Mouse (Mus musculus): Measurements from ENCODE around the gene Abcg2.

Abcg2 gene

DNA sequence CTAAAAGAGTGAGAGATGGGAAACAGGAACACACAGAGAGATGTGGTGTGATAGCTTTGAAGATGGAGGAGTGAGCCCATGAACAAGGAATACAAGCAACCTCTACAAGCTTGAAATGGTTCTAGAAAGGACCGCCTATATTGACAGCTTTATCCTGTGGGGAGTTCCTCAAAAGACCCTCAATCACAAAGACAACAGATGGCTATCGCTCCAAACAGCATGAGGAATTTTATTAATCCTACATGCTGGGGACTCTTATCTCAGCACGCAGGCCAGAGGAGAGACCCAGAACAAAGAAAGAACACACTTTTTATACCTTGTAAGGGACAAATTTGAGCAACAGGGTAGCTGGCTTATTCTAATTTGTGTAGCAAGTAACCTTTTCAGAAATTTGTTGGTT is 48.1 kb downstream of the Abcg2 start:
- in situ Hi-C loops (cut with MseI, MboI) = loop anchor here in 1 of 2 experiments (25.0 kb wide), 1 partner anchor 555 kb away; no protein-coding TSS in a partner anchor

DNA sequence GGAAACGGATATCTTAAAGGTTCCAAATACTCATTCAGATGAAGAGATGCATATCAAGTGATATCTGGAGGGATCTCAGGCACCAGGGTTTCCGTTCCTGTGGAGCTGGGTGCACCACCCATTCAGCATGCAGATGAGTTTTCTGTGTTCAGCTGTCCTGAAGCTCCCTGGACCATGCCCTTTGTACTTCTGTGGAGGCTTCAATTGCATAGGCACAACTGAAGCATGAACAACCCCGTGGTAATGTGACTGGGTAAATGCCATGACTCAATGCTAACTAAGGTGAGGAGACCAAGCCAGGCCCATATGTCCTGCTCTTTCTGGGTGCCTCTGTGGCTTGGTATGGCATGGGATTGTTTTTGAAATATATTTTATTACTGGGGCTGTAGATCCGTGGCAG is 49.4 kb downstream of the Abcg2 start:
- in situ Hi-C loops (cut with MseI, MboI) = loop anchor here in 1 of 2 experiments (25.0 kb wide), 1 partner anchor 554 kb away; no protein-coding TSS in a partner anchor

DNA sequence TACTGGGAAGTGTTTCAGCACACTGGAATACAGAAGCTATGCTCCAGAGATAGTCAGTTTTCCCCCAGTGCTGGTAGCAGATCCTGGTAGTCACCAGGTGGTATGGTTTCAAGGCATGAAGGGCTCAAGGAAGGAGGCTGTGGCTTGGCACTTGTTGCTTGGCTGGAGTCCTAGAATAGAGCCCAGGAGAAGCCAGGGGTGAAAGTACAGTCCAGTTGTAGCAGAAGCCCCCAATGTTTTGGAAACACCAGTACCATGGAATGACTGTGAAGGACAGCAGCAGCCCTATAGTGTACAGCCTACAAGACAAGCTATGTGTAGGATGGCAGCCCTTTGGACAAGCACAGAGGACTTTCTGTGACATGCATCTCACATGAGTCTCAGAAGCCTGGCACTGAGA is 54.2 kb downstream of the Abcg2 start:
- in situ Hi-C loops (cut with MseI, MboI) = loop anchor here in 1 of 2 experiments (25.0 kb wide), 1 partner anchor 549 kb away; no protein-coding TSS in a partner anchor

DNA sequence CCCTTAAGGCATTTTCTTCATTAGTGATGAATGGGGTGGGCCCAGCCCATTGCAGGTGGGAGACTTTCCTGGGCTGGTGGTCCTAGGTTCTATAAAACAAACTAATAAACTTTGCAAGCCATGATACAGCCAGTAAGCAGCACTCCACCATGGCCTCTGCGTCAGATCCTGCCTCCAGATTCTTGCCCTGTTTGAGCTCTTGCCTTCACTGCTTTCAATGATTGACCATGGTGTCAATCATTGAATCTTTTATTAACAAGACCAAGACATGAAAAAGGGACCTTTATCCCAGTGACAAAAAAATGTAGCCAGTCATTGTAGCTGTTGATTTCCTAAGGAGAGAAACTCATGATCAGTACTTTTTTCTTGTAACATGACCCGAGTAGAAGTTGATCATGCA is 55.1 kb downstream of the Abcg2 start:
- in situ Hi-C loops (cut with MseI, MboI) = loop anchor here in 1 of 2 experiments (25.0 kb wide), 1 partner anchor 548 kb away; no protein-coding TSS in a partner anchor

DNA sequence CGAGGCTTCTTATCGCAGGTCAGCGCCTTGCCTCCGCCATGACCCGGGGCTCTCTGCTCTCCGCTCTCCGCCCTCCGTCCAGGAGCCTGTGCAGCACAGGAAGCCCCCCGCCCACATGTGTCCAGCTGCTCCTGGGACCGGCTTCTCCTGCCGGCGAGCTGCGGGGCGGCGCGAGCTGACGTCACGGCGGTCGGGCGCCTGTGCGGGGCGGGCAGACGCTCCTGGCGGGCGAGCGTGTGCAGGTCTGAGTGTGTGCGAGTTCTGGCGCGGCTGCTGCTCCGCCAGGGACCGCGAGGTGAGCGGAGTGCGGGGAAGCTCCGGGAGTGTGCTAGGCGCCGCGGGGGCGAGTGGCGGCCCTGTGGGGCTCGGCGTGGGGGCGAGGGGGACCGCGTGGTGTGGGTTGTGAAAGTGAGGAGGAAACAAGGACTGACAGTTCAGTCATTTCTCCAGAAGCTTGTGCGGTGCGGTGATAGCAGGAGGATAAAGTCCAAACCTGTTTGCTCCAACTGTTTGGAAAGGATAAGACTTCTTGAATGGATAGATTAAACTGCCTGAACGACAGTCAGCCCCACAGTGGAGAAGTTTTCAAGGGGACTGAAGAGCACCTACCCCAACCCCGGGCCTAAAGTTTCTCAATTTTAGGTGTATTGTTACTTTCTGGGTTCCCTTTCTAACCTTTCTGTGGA is 56.2 kb downstream of the Abcg2 start:
- in situ Hi-C loops (cut with MseI, MboI) = loop anchor here in 1 of 2 experiments (25.0 kb wide), 1 partner anchor 547 kb away; no protein-coding TSS in a partner anchor

DNA sequence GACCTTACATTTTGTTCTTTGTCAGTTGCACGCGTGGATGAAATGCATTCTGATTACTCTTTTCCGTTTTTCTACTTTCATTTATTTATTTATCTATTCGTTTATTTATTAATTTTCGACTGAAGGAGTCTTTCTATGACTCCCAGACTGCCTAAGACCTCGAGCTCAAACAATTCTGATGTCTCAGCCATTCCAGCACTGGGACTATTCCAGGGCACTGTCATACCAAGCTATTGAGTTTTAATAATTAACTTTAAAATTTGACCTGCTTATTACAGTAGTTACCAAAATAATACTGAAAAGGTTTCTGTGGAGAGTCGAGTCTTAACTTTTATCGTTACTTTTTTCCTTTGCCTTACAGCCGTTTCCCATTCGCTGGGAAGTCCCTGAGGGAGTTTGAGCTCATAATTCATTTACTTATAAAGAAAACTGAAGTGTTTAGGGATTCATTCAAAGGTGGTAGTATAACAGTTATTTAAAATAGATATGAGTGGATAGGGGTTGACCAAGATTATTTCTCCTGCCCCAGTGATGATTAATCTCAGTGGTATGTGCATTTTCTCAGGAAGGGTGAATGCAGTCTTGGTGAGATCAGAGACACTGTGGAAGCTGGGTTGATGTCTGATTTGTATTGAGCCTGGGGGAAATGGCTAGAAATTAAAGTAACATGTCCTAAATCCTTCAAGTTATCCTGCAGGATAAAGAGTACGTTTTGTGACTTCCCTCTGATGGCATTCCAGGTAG is 56.9 kb downstream of the Abcg2 start:
- in situ Hi-C loops (cut with MseI, MboI) = loop anchor here in 1 of 2 experiments (25.0 kb wide), 1 partner anchor 546 kb away; no protein-coding TSS in a partner anchor

DNA sequence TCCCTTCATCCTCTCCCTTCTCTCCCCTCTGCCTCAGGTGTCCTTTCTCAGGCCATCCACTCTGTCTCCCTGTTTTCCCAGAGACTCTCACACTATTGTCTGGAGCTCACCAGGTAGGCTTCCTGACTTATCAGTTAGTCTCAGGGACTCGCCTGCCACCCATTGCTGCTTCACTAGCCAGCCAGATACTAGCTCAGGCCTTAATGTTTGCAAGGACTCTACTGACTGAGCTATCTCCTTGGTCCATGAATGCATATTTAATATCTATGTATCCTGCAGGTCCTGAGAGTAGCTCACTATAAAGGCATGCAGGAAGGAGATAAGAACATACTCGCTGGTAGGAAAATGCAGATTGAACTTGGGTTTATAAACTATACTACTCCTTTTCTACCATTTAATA is 57.9 kb downstream of the Abcg2 start:
- in situ Hi-C loops (cut with MseI, MboI) = loop anchor here in 1 of 2 experiments (25.0 kb wide), 1 partner anchor 545 kb away; no protein-coding TSS in a partner anchor

DNA sequence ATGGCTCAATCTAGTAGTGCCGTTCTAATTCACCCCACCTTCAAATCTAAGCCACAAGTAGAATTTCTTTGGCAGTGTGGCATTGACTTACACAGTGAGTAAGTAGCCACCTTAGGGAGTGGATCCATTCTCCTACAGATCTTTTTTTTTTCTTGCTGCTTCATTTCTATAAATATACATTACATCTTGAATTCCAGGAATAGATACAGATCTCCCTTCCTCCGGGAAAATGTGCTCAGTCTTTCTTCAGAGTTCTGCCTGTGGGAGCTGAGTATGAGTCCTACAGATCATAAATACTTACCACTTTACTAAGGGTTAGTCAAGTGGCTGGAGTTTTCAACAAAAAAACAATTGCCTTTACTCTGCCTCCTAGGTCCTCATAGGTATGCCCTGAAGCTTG is 60.3 kb downstream of the Abcg2 start:
- in situ Hi-C loops (cut with MseI, MboI) = loop anchor here in 1 of 2 experiments (25.0 kb wide), 1 partner anchor 543 kb away; no protein-coding TSS in a partner anchor

DNA sequence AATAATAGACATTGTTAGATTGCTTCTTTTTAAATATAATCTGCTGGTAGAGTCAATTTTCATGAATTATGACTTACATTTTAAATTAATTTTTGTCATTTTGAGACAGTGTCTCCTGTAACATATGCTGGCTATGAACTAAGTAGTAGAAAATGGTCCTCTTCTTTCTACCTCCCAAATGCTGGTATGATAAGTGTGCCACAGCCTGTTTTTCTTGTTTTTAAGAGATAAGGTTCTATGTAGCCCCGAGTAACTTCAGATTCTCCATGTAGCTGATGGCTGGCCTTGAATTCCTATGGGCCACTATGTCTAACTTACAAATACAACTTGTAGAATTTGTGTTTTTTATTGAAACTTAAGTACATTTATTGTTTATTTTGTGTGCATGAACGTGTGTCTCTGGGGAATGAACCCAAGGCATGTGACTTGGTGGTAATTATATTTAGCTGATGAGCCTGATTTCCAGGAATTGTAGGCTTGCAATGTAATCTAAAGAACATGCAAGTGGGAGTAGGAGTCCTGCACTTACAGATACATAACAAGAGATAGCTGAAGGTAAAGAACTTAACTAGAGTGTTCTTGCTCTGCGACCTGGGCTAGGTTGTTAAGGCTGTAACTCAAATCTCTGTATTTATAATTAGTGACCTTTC is 63.9 kb downstream of the Abcg2 start:
- in situ Hi-C loops (cut with MseI, MboI) = loop anchor here in 1 of 2 experiments (25.0 kb wide), 1 partner anchor 539 kb away; no protein-coding TSS in a partner anchor

DNA sequence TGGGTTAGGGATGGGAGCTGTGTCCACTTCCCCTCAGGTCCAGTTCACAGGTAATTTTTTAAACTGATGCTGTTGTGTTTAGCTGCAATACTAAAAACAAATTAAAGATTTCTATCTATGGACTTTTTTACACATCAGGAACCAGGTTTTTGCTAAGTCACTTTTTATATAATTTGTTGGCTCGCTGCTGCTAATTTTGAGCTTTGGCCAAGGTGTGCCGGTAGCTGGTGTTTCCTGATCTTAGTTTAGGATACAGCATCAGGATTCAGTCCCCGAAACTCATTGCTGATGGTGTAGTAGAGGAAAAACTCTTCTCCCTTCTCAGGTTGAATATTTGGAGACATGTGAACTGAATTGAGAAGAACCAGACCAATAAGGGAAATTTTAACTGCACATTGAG is 65.8 kb downstream of the Abcg2 start:
- in situ Hi-C loops (cut with MseI, MboI) = no loop called here

DNA sequence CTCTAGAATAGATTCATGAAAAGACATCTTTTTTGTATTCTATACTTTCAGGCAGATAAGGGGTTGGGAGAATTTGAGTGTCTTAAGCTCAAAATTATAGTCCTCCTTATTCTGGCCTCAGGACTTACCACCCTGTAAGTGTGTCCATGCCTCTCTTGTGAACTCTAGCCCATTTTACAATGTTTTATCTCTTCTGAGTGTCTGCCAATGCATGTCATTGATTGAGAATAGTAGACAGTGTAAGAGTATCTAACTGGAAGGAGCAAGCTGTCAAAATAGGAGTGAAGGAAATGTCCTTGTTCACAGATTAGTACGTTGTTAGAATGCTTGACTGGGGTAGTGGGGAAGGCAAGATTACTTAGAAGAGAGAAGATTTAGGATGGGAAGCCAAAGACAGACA is 66.7 kb downstream of the Abcg2 start:
- in situ Hi-C loops (cut with MseI, MboI) = no loop called here

DNA sequence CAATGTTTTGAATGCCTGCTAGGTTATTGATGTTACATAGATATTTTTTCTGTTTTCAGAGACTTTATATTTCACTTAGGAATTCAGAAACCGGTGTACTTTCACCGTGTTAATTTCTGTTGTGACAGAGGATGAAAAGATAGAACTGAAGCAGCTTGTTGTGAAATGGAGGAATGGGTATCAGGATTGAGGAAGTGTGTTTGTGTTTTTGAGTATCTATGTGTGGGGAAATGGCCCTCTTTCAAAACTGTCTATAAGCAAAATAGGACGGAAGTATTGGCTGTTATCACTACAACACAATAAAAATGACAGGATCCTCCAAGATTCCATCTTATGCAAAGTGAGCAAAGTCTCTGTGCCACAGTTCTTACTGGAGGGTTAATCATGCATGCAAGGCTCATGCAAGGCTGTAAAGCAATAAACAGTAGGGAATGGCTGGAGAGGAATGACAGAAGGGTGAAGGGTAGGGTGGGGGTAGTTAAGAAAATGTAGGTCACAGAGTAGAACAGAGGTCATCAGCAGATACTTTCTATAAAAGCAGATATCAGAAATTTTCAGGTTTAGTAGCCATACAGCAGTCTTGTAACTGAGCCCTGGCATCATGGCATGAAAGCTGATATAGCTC is 76.7 kb downstream of the Abcg2 start:
- in situ Hi-C loops (cut with MseI, MboI) = no loop called here

DNA sequence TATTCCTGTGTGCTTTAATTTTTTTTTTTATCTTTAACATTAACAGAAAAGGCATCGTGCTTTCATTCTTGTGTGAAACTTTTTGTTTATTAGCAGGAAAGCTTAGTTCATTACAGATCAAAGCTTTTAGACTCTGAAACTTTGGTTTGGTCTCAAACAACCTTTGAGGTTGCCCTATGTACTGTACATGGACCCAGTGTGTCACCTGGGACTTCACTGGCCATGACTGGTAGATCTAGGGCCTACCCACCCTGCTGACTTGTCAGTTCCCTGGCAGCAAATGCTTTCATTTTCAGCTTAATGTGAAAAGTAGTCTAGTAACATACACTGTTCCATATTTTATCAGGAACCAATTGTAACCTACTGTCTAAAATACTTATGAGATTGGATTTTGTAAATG is 93.5 kb downstream of the Abcg2 start:
- in situ Hi-C loops (cut with MseI, MboI) = no loop called here

DNA sequence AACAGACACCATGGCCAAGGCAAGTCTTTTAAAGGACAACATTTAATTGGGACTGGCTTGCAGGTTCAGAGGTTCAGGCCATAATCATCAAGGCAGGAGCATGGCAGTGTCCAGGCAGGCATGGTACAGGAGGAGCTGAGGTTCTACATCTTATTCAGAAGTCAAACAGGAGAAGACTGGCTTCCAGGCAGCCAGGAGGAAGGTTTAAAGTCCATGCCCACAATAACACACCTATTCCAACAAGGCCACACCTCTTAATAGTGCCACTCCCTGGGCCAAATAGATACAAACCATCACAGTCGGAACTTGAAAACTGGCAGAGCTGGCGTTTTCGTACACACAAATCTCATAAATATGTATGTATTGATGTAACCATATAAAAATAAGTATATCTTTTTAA is 94.2 kb downstream of the Abcg2 start:
- in situ Hi-C loops (cut with MseI, MboI) = no loop called here

DNA sequence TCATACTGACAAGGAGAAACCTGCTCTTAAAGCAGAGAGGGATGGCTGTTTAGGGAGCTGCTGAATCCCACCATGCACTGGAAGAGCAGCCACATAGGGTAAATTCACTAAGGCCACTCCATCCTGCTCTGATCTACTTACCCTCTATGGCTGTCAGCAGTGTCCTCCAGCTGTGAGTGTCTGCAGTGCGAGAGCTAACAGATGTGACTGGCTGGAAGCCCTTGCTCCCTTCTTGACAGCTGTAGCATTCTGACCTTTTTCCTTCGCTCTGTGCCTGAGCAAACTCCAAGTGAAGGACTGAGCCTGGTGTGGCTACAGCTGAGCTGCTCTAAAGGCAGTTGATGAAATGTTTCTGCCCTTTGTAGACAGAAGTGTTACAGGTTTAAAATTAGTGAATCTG is 107.3 kb downstream of the Abcg2 start:
- in situ Hi-C loops (cut with MseI, MboI) = no loop called here

DNA sequence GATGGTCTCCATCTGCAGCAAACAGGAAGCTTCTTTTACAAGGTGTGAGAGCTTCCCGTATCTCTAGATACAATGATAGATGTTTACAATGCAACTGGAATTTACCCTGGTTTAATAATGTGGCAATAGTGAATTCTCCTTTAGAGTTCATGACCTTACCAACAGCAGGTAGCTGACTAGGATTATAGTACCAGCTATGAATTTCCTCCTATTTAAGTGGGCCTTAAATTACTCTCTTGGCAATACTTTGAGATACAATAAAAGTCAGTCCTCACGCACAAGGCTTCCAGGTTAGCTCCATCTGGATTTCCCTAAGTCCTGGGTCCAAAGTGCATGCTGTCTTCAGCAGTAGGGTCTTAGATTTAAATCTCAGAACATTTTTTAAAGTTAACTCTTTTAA is 109.9 kb downstream of the Abcg2 start:
- in situ Hi-C loops (cut with MseI, MboI) = no loop called here

DNA sequence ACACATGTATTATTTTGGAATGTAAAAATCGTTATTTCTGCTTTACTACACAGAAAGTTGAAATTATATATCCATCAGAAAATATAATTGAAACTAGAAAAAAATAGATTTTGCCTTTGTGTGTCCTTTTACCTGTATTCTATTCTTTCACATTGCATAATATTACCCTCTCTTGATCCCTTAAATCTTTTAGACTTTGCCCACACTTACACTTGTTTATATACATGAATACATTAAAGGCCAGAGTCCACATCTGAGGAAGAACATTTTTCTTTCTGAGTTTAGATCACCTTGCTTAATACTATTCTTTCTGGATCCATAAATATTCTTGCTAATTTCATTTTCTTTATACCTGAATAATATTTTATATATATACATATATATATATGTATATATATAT is 110.4 kb downstream of the Abcg2 start:
- in situ Hi-C loops (cut with MseI, MboI) = no loop called here

DNA sequence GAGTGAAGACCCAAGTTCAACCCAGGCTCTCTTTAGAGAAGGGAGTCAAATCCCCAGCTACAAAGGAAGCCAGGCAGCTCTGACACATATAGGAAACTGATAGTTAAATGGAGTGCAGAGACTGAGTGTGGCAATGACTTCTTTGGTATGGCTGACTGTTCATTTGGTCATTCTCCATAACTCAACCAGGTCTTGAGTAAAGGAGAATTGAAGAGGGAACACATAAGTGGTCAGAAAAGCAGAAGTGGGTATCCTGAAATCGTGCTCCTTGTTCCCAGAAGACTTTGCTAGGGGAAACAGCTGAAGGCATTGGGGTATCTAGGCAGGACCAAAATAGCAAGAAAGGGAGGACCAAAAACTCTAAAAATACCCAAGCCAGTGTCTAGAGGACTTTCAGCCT is 126.0 kb downstream of the Abcg2 start:
- in situ Hi-C loops (cut with MseI, MboI) = no loop called here

DNA sequence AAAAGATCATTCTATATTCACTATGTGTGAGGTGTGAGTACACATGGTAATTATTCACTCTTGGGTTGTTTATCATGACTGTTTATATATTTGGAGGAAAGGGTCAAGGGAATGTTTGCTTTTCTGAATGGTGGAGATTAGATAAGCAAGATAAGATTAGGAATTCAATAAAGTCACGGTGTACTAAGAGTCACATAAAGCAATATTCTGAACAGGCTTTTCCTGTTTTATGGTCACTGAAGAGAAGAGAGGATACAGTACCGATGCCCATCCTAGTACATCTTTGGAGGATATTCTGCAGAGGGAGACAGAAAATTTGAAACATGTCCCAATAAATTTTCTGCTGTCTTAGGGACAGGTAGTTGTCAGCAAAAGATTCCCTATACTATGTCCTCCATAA is 127.6 kb downstream of the Abcg2 start:
- in situ Hi-C loops (cut with MseI, MboI) = no loop called here

DNA sequence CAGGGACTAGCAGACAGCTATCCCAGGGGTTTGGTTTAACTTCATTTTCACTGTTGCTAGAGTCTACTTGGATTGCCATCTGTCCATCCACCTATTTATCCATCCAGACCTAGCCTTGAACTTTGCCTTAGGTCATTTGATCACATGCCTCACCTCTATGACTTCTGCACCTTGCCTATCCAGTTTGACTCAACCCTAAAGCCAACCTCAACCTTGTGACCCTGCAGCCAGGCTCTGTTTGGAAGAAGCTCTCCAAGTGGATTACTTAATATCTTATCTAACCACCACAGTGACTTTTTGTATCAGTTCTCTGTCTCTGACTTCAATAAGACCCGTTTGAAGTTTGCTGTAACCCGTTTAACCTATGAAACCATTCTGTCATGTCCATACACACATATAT is 149.5 kb downstream of the Abcg2 start:
- in situ Hi-C loops (cut with MseI, MboI) = no loop called here

DNA sequence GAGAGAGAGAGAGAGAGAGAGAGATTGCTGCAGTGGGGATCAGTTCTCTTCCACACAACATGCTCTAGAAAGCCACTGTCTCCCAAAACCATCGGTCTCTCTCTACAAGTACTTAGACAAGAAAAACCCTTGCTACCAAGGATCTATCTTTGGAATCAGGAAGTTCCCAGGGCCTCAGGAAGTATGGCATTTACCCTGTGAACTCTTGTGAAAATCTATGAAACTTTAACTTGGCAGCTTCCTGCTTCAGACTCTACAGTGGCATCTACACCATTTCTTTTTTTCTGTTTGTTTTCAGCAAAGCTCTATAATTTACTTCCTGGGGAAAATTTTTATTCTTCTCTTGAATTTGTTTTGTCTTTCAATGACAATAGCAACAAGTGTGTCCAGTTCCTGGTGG is 150.8 kb downstream of the Abcg2 start:
- in situ Hi-C loops (cut with MseI, MboI) = no loop called here

Measured in mouse trophoblast stem cell (cell line).